Mouse (Mus musculus) forebrain, embryonic 12.5 days (tissue): ENCODE measurements around the gene Nagk. TPM values are rescaled to one million over a fixed set of nuclear protein-coding genes. Genes with fewer than 3 reads are reported as not detected.
"Not testable (repeated sequence)": the region's sequence is repeated elsewhere in the genome, so short reads cannot be mapped to it uniquely, and the experiment has no call there.

Experiments
- ATAC-seq: fragments of 200-750 bp; cut with Nextera tagmentation; 2 replicates; pipeline ENCODE4 v1.8.0; 2017; ENCODE audit warnings: moderate TSS enrichment; ENCODE audit not compliant: low FRiP score
- H3K27ac ChIP-seq: fragments of 300-500 bp; sonication (generic); 2 replicates; pipeline ENCODE4 v1.5.1; 2016; ENCODE audit warnings: mild to moderate bottlenecking
- H3K27me3 ChIP-seq: fragments of 300-500 bp; sonication (generic); 2 replicates; pipeline ENCODE4 v1.6.1; 2016; ENCODE audit warnings: mild to moderate bottlenecking
- H3K36me3 ChIP-seq: fragments of 300-500 bp; sonication (generic); replicated peaks from 2 replicates; pipeline ENCODE4 v1.6.1; 2016; ENCODE audit warnings: mild to moderate bottlenecking
- H3K4me1 ChIP-seq: fragments of 300-500 bp; sonication (generic); 2 replicates; pipeline ENCODE4 v1.6.1; 2016
- H3K4me2 ChIP-seq: fragments of 300-500 bp; sonication (generic); 2 replicates; pipeline ENCODE4 v1.6.1; 2016; ENCODE audit warnings: mild to moderate bottlenecking, moderate library complexity
- H3K4me3 ChIP-seq: fragments of 300-500 bp; sonication (generic); replicated peaks from 2 replicates; pipeline ENCODE4 v1.5.1; 2016; ENCODE audit warnings: mild to moderate bottlenecking
- H3K9ac ChIP-seq: fragments of 300-500 bp; sonication (generic); 2 replicates; pipeline ENCODE4 v1.6.1; 2016; ENCODE audit warnings: mild to moderate bottlenecking
- H3K9me3 ChIP-seq: fragments of 300-500 bp; sonication (generic); 2 replicates; pipeline ENCODE4 v1.6.1; 2016
- WGBS: fragments of 180-500 bp; shearing (Covaris S2); methylation state at CpG from one replicate; pipeline ENCODE4 v1.1.7; 2016; 5-methylcytosine and 5-hydroxymethylcytosine counted together
- polyA plus RNA-seq: library from polyadenylated mRNA; unstranded; fragments of >200 nt; fragmentation: Nextera tagmentation; extraction: Ambion mirVana; gene quantifications from 2 replicates; pipeline ENCODE4 v1.2.1, GENCODE M21; 2016

The Nagk gene
- polyA plus RNA-seq, 1 experiment from 2014 or later, result 49.4 TPM

- Histone ChIP-seq H3K36me3 (peaks cover 13% of the 10 kb centered on the region; the same call in 1 of the 2 replicates), H3K27me3 (no peaks in the 10 kb centered on the region), H3K4me2 (no peak overlapping the region), H3K4me1 (peaks cover 16% of the 10 kb centered on the region), H3K9me3 (peaks cover 6% of the 10 kb centered on the region; the same call in 1 of the 2 replicates), H3K9ac (no peak overlapping the region), H3K4me3 (no peak overlapping the region), H3K27ac (no peak overlapping the region)
- 87% methylated on average over 2 of the region's 2 CpGs for WGBS
- ATAC-seq, result no peak
These were observed 26.1 kb downstream of the Nagk start for GRCm38 (mm10) chr6:83820727-83821515.

GRCm38 (mm10) chr6:83821856-83822255, 27.1 kb downstream of the Nagk start:
- no peak for ATAC-seq
- Histone ChIP-seq H3K27ac (no peak overlapping the region), H3K4me1 (peaks cover 16% of the 10 kb centered on the region), H3K9me3 (peaks cover 4% of the 10 kb centered on the region; the same call in 1 of the 2 replicates), H3K4me2 (no peak overlapping the region), H3K9ac (no peak overlapping the region), H3K36me3 (peaks cover 9% of the 10 kb centered on the region; the same call in 1 of the 2 replicates), H3K27me3 (no peaks in the 10 kb centered on the region), H3K4me3 (no peak overlapping the region)
- WGBS, result 55% methylated on average over 2 of the region's 2 CpGs

GRCm38 (mm10) chr6:83830941-83831605, 36.3 kb downstream of the Nagk start:
- H3K9me3 ChIP-seq, result no peaks in the 10 kb centered on the region
- peak overlapping the region; percentile 82 for H3K9ac ChIP-seq
- peaks cover 20% of the 10 kb centered on the region for H3K4me1 ChIP-seq
- H3K27ac ChIP-seq, result peak overlapping the region; percentile 87
- H3K27me3 ChIP-seq, result no peaks in the 10 kb centered on the region
- WGBS, result 2% methylated on average over 35 of the region's 35 CpGs
- H3K4me2 ChIP-seq, result peak overlapping the region; percentile 69
- peaks cover 6% of the 10 kb centered on the region; the same call in 1 of the 2 replicates for H3K36me3 ChIP-seq
- H3K4me3 ChIP-seq, result peak overlapping the region; percentile 74
- ATAC-seq, result no peak

- Histone ChIP-seq H3K27ac (peak within 1 kb of the TSS; percentile 87), H3K27me3 (no peaks in the 10 kb centered on the region), H3K4me3 (peak within 1 kb of the TSS; percentile 74), H3K4me1 (peaks cover 20% of the 10 kb centered on the region), H3K4me2 (peak within 1 kb of the TSS; percentile 69), H3K9ac (peak within 1 kb of the TSS; percentile 82), H3K36me3 (peaks cover 6% of the 10 kb centered on the region; the same call in 1 of the 2 replicates), H3K9me3 (no peaks in the 10 kb centered on the region)
- peak; percentile 98 for ATAC-seq
- under 1% methylated on average over 37 of the region's 37 CpGs for WGBS
These were observed 36.9 kb downstream of the Nagk start, which contains the start of gene Paip2b for GRCm38 (mm10) chr6:83831606-83832123. Gene Paip2b, minus strand, starts transcription at chr6:83831741.

- H3K36me3 ChIP-seq, ATAC-seq, H3K9me3 ChIP-seq, H3K9ac ChIP-seq, H3K27me3 ChIP-seq: not testable (repeated sequence)
- 61% methylated on average over 1 of the region's 1 CpGs for WGBS
- Histone ChIP-seq H3K27ac (peak overlapping the region; percentile 59), H3K4me3 (peak overlapping the region; percentile 25; the same call in 1 of the 2 replicates), H3K4me1 (peaks cover 20% of the 10 kb centered on the region), H3K4me2 (peak overlapping the region; percentile 51)
These were observed 37.6 kb downstream of the Nagk start for GRCm38 (mm10) chr6:83832393-83832792.

GRCm38 (mm10) chr6:83836826-83837225, 42.0 kb downstream of the Nagk start:
- 91% methylated on average over 2 of the region's 2 CpGs for WGBS
- no peak overlapping the region for H3K27ac ChIP-seq
- no peaks in the 10 kb centered on the region for H3K9me3 ChIP-seq
- no peak for ATAC-seq
- peaks cover 5% of the 10 kb centered on the region; the same call in 1 of the 2 replicates for H3K4me1 ChIP-seq
- no peaks in the 10 kb centered on the region for H3K27me3 ChIP-seq
- H3K4me2 ChIP-seq, result no peak overlapping the region
- H3K36me3 ChIP-seq, result no peaks in the 10 kb centered on the region
- no peak overlapping the region for H3K9ac ChIP-seq
- no peak overlapping the region for H3K4me3 ChIP-seq

- ATAC-seq, result no peak
- no peaks in the 10 kb centered on the region for H3K9me3 ChIP-seq
- H3K4me1 ChIP-seq, result no peaks in the 10 kb centered on the region
- H3K27me3 ChIP-seq, result no peaks in the 10 kb centered on the region
- no peak overlapping the region for H3K9ac ChIP-seq
- no peak overlapping the region for H3K4me3 ChIP-seq
- H3K27ac ChIP-seq, result no peak overlapping the region
- WGBS, result 87% methylated on average over 2 of the region's 2 CpGs
- H3K36me3 ChIP-seq, result no peaks in the 10 kb centered on the region
- no peak overlapping the region for H3K4me2 ChIP-seq
These were observed 43.3 kb downstream of the Nagk start for GRCm38 (mm10) chr6:83838046-83838445.

- H3K9me3 ChIP-seq, result no peaks in the 10 kb centered on the region
- no peak overlapping the region for H3K4me3 ChIP-seq
- no peaks in the 10 kb centered on the region for H3K4me1 ChIP-seq
- no peak for ATAC-seq
- no peaks in the 10 kb centered on the region for H3K36me3 ChIP-seq
- H3K27me3 ChIP-seq, result no peaks in the 10 kb centered on the region
- no peak overlapping the region for H3K4me2 ChIP-seq
- H3K27ac ChIP-seq, result no peak overlapping the region
- 88% methylated on average over 6 of the region's 6 CpGs for WGBS
- H3K9ac ChIP-seq, result no peak overlapping the region
These were observed 45.3 kb downstream of the Nagk start for GRCm38 (mm10) chr6:83840086-83840485.

GRCm38 (mm10) chr6:83844913-83845312, 50.1 kb downstream of the Nagk start:
- H3K9ac ChIP-seq, result no peak overlapping the region
- WGBS, result 90% methylated on average over 10 of the region's 10 CpGs
- no peak overlapping the region for H3K27ac ChIP-seq
- H3K4me1 ChIP-seq, result no peaks in the 10 kb centered on the region
- H3K36me3 ChIP-seq, result no peaks in the 10 kb centered on the region
- no peak overlapping the region for H3K4me3 ChIP-seq
- H3K27me3 ChIP-seq, result no peaks in the 10 kb centered on the region
- H3K4me2 ChIP-seq, result no peak overlapping the region
- ATAC-seq, result no peak
- H3K9me3 ChIP-seq, result no peaks in the 10 kb centered on the region

- H3K27me3 ChIP-seq, result no peaks in the 10 kb centered on the region
- 84% methylated on average over 2 of the region's 2 CpGs for WGBS
- no peak overlapping the region for H3K4me3 ChIP-seq
- no peak for ATAC-seq
- no peak overlapping the region for H3K4me2 ChIP-seq
- no peak overlapping the region for H3K27ac ChIP-seq
- no peaks in the 10 kb centered on the region for H3K4me1 ChIP-seq
- H3K9me3 ChIP-seq, result no peaks in the 10 kb centered on the region
- no peak overlapping the region for H3K9ac ChIP-seq
- no peaks in the 10 kb centered on the region for H3K36me3 ChIP-seq
These were observed 51.4 kb downstream of the Nagk start for GRCm38 (mm10) chr6:83846141-83846540.

- Histone ChIP-seq H3K4me1 (no peaks in the 10 kb centered on the region), H3K9ac (no peak overlapping the region), H3K27me3 (no peaks in the 10 kb centered on the region), H3K4me3 (no peak overlapping the region), H3K36me3 (no peaks in the 10 kb centered on the region), H3K27ac (no peak overlapping the region), H3K9me3 (no peaks in the 10 kb centered on the region), H3K4me2 (no peak overlapping the region)
- WGBS, result 86% methylated on average over 2 of the region's 2 CpGs
- no peak for ATAC-seq
These were observed 54.7 kb downstream of the Nagk start for GRCm38 (mm10) chr6:83849446-83849845.
